Mouse (Mus musculus): Measurements from ENCODE around the gene Epc2. TPM values are rescaled to one million over a fixed set of nuclear protein-coding genes. Genes with fewer than 3 reads are reported as not detected.

Gene Epc2
- total RNA-seq, 1 experiment = 27.5 TPM

DNA sequence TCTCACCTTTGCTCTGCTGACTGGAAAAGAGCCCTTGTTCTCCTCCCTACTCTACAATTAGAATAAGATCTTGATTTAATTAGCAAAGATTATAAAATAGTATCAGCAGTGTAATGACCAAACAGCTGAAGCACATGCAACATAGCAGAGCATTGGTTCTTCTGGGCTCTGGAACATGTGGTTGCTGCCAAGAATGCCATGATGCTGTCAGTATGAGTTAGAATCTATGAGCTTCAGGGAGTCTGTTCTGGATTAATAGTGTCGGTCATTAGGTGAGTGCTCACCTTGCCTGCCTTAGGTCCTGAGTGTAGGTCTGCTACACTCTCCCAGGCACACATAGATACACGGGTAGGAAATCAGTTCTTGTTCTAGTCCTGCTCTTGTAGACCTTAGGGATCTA, 69.1 kb downstream of the Epc2 start:
- Histone ChIP-seq H3K9ac (ENCODE audit: insufficient read depth, low read depth, low read length, poor library complexity, severe bottlenecking) (no peak overlapping the region), H3K4me1 (ENCODE audit: control insufficient read depth in 2 of 2, insufficient read depth in 2 of 2, low read length in 2 of 2, poor library complexity in 1 of 2) (no peaks in the 10 kb centered on the region), H3K27ac (ENCODE audit: insufficient read depth, low read depth, low read length, poor library complexity, severe bottlenecking) (no peak overlapping the region), H3K4me3 (ENCODE audit: insufficient read depth in 1 of 2, low read depth in 1 of 2, low read length in 2 of 2, poor library complexity in 1 of 2, severe bottlenecking in 1 of 2) (no peak overlapping the region), H3K9me3 (ENCODE audit: control insufficient read depth, insufficient read depth, low read depth, low read length) (no peaks in the 10 kb centered on the region), H3K36me3 (ENCODE audit: control insufficient read depth, insufficient read depth, low read length, poor library complexity, severe bottlenecking) (peaks cover 2% of the 10 kb centered on the region; the same call in 1 of the 2 replicates)
- TF ChIP-seq ZNF384 (IDR thresholded peaks at IDR 0.05; ENCODE audit: low read depth, low read length) (no peak), ZC3H11A (IDR thresholded peaks at IDR 0.05; ENCODE audit: borderline replicate concordance, low read depth, low read length) (no peak), CHD2 (IDR thresholded peaks at IDR 0.05; ENCODE audit: low read depth, low read length) (no peak), MAFK (IDR thresholded peaks at IDR 0.05; ENCODE audit: insufficient read depth, low read depth, low read length) (no peak), HCFC1 (IDR thresholded peaks at IDR 0.05; ENCODE audit: borderline replicate concordance, insufficient read depth, low read length) (no peak)
- no peak for DNase-seq (ENCODE audit: low read depth, low spot score)
- in situ Hi-C loops (cut with MboI; ENCODE audit: low sequenced_read_pairs in 2 of 2, unreplicated experiment in 2 of 2) = no loop called here

DNA sequence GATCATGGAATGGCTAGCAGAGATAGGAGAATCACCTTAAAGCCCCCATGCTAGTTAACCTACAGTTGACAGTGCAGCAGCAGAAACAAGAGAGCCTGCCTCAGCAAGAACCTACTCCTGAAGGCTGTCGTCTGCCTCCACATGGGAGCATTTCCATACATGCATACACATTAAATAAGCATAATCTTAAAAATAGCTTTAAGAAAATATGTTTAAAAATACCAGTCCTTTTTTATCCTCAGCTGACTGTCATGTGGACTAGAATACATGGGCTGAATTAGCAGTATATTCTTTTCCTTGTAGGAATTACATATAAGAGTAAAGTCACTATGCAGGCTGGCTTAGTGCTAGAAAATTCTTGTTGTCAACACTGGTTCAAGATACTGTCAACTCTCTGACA, 69.7 kb downstream of the Epc2 start:
- DNase-seq (ENCODE audit: low read depth, low spot score) = no peak
- H3K4me1 ChIP-seq (ENCODE audit: control insufficient read depth in 2 of 2, insufficient read depth in 2 of 2, low read length in 2 of 2, poor library complexity in 1 of 2) = no peaks in the 10 kb centered on the region
- H3K9ac ChIP-seq (ENCODE audit: insufficient read depth, low read depth, low read length, poor library complexity, severe bottlenecking) = no peak overlapping the region
- TF ChIP-seq MAFK (IDR thresholded peaks at IDR 0.05; ENCODE audit: insufficient read depth, low read depth, low read length) (no peak), CHD2 (IDR thresholded peaks at IDR 0.05; ENCODE audit: low read depth, low read length) (no peak), HCFC1 (IDR thresholded peaks at IDR 0.05; ENCODE audit: borderline replicate concordance, insufficient read depth, low read length) (no peak), ZNF384 (IDR thresholded peaks at IDR 0.05; ENCODE audit: low read depth, low read length) (no peak), ZC3H11A (IDR thresholded peaks at IDR 0.05; ENCODE audit: borderline replicate concordance, low read depth, low read length) (no peak)
- H3K36me3 ChIP-seq (ENCODE audit: control insufficient read depth, insufficient read depth, low read length, poor library complexity, severe bottlenecking) = peaks cover 2% of the 10 kb centered on the region; the same call in 1 of the 2 replicates
- in situ Hi-C loops (cut with MboI; ENCODE audit: low sequenced_read_pairs in 2 of 2, unreplicated experiment in 2 of 2) = no loop called here
- no peak overlapping the region for H3K4me3 ChIP-seq (ENCODE audit: insufficient read depth in 1 of 2, low read depth in 1 of 2, low read length in 2 of 2, poor library complexity in 1 of 2, severe bottlenecking in 1 of 2)
- no peaks in the 10 kb centered on the region for H3K9me3 ChIP-seq (ENCODE audit: control insufficient read depth, insufficient read depth, low read depth, low read length)
- no peak overlapping the region for H3K27ac ChIP-seq (ENCODE audit: insufficient read depth, low read depth, low read length, poor library complexity, severe bottlenecking)

DNA sequence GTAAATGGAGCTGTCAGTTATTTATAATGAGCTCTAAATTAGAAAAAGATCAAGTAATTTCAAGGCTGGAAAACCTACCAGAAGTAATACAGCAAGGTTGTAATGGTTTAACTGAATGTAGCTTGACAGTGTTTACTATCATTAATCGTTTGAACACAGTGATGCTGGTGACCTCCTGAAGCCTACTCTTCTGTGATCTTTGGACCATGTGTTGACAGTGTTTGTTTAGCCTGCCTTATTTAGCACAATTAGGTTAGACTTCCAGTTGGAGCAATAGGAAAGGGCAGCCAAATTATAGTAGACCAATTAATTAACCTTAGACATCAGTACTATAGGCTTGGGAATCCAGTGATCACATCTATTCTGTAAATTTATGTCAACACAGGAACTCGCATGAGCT, 70.3 kb downstream of the Epc2 start:
- Histone ChIP-seq H3K4me1 (ENCODE audit: control insufficient read depth in 2 of 2, insufficient read depth in 2 of 2, low read length in 2 of 2, poor library complexity in 1 of 2) (no peaks in the 10 kb centered on the region), H3K4me3 (ENCODE audit: insufficient read depth in 1 of 2, low read depth in 1 of 2, low read length in 2 of 2, poor library complexity in 1 of 2, severe bottlenecking in 1 of 2) (no peak overlapping the region), H3K27ac (ENCODE audit: insufficient read depth, low read depth, low read length, poor library complexity, severe bottlenecking) (no peak overlapping the region), H3K9ac (ENCODE audit: insufficient read depth, low read depth, low read length, poor library complexity, severe bottlenecking) (no peak overlapping the region), H3K9me3 (ENCODE audit: control insufficient read depth, insufficient read depth, low read depth, low read length) (no peaks in the 10 kb centered on the region), H3K36me3 (ENCODE audit: control insufficient read depth, insufficient read depth, low read length, poor library complexity, severe bottlenecking) (peaks cover 2% of the 10 kb centered on the region; the same call in 1 of the 2 replicates)
- no peak for DNase-seq (ENCODE audit: low read depth, low spot score)
- in situ Hi-C loops (cut with MboI; ENCODE audit: low sequenced_read_pairs in 2 of 2, unreplicated experiment in 2 of 2) = no loop called here
- no peak for TF ChIP-seq ZC3H11A (IDR thresholded peaks at IDR 0.05; ENCODE audit: borderline replicate concordance, low read depth, low read length)
- TF ChIP-seq HCFC1 (IDR thresholded peaks at IDR 0.05; ENCODE audit: borderline replicate concordance, insufficient read depth, low read length) = no peak
- no peak for TF ChIP-seq ZNF384 (IDR thresholded peaks at IDR 0.05; ENCODE audit: low read depth, low read length)
- no peak for TF ChIP-seq MAFK (IDR thresholded peaks at IDR 0.05; ENCODE audit: insufficient read depth, low read depth, low read length)
- TF ChIP-seq CHD2 (IDR thresholded peaks at IDR 0.05; ENCODE audit: low read depth, low read length) = no peak

DNA sequence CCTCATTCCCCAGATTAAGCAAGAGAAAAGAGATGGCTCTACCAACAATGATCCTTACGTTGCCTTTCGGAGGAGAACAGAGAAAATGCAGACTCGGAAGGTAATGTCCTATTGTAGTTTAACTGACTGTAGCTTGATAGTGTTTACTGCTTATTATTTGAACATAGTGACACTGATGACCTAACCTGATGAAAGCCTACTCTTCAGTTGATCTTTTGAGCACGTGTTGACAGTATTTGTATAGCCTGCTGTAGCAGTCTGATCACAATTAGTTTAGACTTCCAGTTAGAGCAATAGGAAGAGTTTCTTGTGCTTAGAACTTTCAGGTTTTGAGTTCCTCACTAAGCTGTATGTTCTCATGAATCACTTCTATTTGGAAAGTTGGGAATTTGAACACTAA, 71.3 kb downstream of the Epc2 start:
- TF ChIP-seq CHD2 (IDR thresholded peaks at IDR 0.05; ENCODE audit: low read depth, low read length) = no peak
- no peak for TF ChIP-seq MAFK (IDR thresholded peaks at IDR 0.05; ENCODE audit: insufficient read depth, low read depth, low read length)
- TF ChIP-seq HCFC1 (IDR thresholded peaks at IDR 0.05; ENCODE audit: borderline replicate concordance, insufficient read depth, low read length) = no peak
- no peak for TF ChIP-seq ZC3H11A (IDR thresholded peaks at IDR 0.05; ENCODE audit: borderline replicate concordance, low read depth, low read length)
- Histone ChIP-seq H3K36me3 (ENCODE audit: control insufficient read depth, insufficient read depth, low read length, poor library complexity, severe bottlenecking) (peaks cover 2% of the 10 kb centered on the region; the same call in 1 of the 2 replicates), H3K4me3 (ENCODE audit: insufficient read depth in 1 of 2, low read depth in 1 of 2, low read length in 2 of 2, poor library complexity in 1 of 2, severe bottlenecking in 1 of 2) (no peak overlapping the region), H3K9me3 (ENCODE audit: control insufficient read depth, insufficient read depth, low read depth, low read length) (no peaks in the 10 kb centered on the region), H3K4me1 (ENCODE audit: control insufficient read depth in 2 of 2, insufficient read depth in 2 of 2, low read length in 2 of 2, poor library complexity in 1 of 2) (no peaks in the 10 kb centered on the region), H3K27ac (ENCODE audit: insufficient read depth, low read depth, low read length, poor library complexity, severe bottlenecking) (no peak overlapping the region), H3K9ac (ENCODE audit: insufficient read depth, low read depth, low read length, poor library complexity, severe bottlenecking) (no peak overlapping the region)
- in situ Hi-C loops (cut with MboI; ENCODE audit: low sequenced_read_pairs in 2 of 2, unreplicated experiment in 2 of 2) = no loop called here
- DNase-seq (ENCODE audit: low read depth, low spot score) = no peak

DNA sequence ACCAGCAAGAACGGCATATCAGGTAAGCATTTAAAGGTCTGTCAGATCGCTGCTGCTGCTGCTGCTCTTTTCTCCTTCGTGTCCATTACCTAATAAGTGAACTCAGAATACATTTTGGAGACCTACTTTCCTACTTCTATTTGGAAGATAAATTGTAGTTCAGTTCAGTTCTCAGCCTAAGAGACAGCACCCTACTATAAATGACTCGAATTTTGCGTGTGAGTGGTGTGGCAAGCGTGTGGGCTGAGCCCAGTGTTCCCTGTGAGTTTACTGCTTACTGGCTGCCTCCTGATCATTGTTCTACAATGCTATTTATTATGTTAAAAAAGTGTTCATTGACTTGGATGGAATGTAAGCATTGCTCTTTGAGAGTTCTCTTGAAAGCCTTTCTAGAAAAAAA, 85.9 kb downstream of the Epc2 start:
- Histone ChIP-seq H3K9me3 (ENCODE audit: control insufficient read depth, insufficient read depth, low read depth, low read length) (no peaks in the 10 kb centered on the region), H3K27ac (ENCODE audit: insufficient read depth, low read depth, low read length, poor library complexity, severe bottlenecking) (no peak overlapping the region), H3K4me3 (ENCODE audit: insufficient read depth in 1 of 2, low read depth in 1 of 2, low read length in 2 of 2, poor library complexity in 1 of 2, severe bottlenecking in 1 of 2) (no peak overlapping the region), H3K36me3 (ENCODE audit: control insufficient read depth, insufficient read depth, low read length, poor library complexity, severe bottlenecking) (no peaks in the 10 kb centered on the region; the same call in 1 of the 2 replicates), H3K9ac (ENCODE audit: insufficient read depth, low read depth, low read length, poor library complexity, severe bottlenecking) (no peak overlapping the region), H3K4me1 (ENCODE audit: control insufficient read depth in 2 of 2, insufficient read depth in 2 of 2, low read length in 2 of 2, poor library complexity in 1 of 2) (no peaks in the 10 kb centered on the region)
- in situ Hi-C loops (cut with MboI; ENCODE audit: low sequenced_read_pairs in 2 of 2, unreplicated experiment in 2 of 2) = no loop called here
- DNase-seq (ENCODE audit: low read depth, low spot score) = no peak
- TF ChIP-seq HCFC1 (IDR thresholded peaks at IDR 0.05; ENCODE audit: borderline replicate concordance, insufficient read depth, low read length) (no peak), MAFK (IDR thresholded peaks at IDR 0.05; ENCODE audit: insufficient read depth, low read depth, low read length) (no peak), ZC3H11A (IDR thresholded peaks at IDR 0.05; ENCODE audit: borderline replicate concordance, low read depth, low read length) (no peak), ZNF384 (IDR thresholded peaks at IDR 0.05; ENCODE audit: low read depth, low read length) (no peak), CHD2 (IDR thresholded peaks at IDR 0.05; ENCODE audit: low read depth, low read length) (no peak)

All from ES-E14 (cell line).